Mouse (Mus musculus) ovary, adult 10 weeks (tissue): ENCODE data around the gene Kif1b. TPM values are rescaled to one million over a fixed set of nuclear protein-coding genes. Genes with fewer than 3 reads are reported as not detected.

ENCODE experiments used
- polyA plus RNA-seq: library from polyadenylated mRNA; stranded (reverse); fragments of 350-450 nt; fragmentation: Illumina TruSeq; extraction: RNeasy Lipid Tissue Mini Kit (QIAGEN cat#74804); gene quantifications from one replicate; pipeline ENCODE4 v1.2.3, GENCODE M21; 2014

The Kif1b gene
- polyA plus RNA-seq, result 96.1 TPM

GRCm38 (mm10) chr4:149307596-149308490 is at the start of gene Kif1b:
Gene Kif1b, minus strand, starts transcription at chr4:149307693.

GRCm38 (mm10) chr4:149166215-149166946 is 141.1 kb downstream of the Kif1b start, which contains the start of gene Pgd:
Gene Pgd, minus strand, starts transcription at chr4:149166771.

GRCm38 (mm10) chr4:149136982-149137770 is 170.3 kb downstream of the Kif1b start, which contains the start of gene Cenps:
Gene Cenps, minus strand, starts transcription at chr4:149137629.

GRCm38 (mm10) chr4:149126663-149127062 is 180.8 kb downstream of the Kif1b start, which contains the start of gene Cort:
Gene Cort, minus strand, starts transcription at chr4:149126763.

Other genes with a start within 250 kb of the Kif1b start
- gene Pex14, start 207.8 kb downstream of the Kif1b start, polyA plus RNA-seq, result 1.2 TPM
- gene Dffa, start 203.5 kb downstream of the Kif1b start, polyA plus RNA-seq, result 4.2 TPM
- not detected for gene Cort, start 180.9 kb downstream of the Kif1b start, polyA plus RNA-seq
- 7.9 TPM for gene Cenps, start 170.1 kb downstream of the Kif1b start, polyA plus RNA-seq
- gene Pgd, start 140.9 kb downstream of the Kif1b start, polyA plus RNA-seq, result 27.6 TPM
- gene Ube4b, start 119.1 kb upstream of the Kif1b start, polyA plus RNA-seq, result 45.6 TPM
- gene Rbp7, start 147.3 kb upstream of the Kif1b start, polyA plus RNA-seq, result 1.9 TPM
- not detected for gene Tmem274, start 169.7 kb upstream of the Kif1b start, polyA plus RNA-seq
- 2.6 TPM for gene Nmnat1, start 177.5 kb upstream of the Kif1b start, polyA plus RNA-seq
- 28.2 TPM for gene Lzic, start 177.5 kb upstream of the Kif1b start, polyA plus RNA-seq
- gene Ctnnbip1, start 210.5 kb upstream of the Kif1b start, polyA plus RNA-seq, result 9.2 TPM